Mouse (Mus musculus): ENCODE results near the gene Smim13. TPM values are rescaled to one million over a fixed set of nuclear protein-coding genes. Genes with fewer than 3 reads are reported as not detected.

Smim13 gene
- polyA plus RNA-seq, 1 experiment = 7.0 TPM

GRCm38 (mm10) chr13:41231389-41231983 lies 18.2 kb upstream of the Smim13 start:
- H3K4me1 ChIP-seq (ENCODE audit: control insufficient read depth, insufficient read depth, low read length) = no peaks in the 10 kb centered on the region; the same call in 1 of the 2 replicates
- H3K4me3 ChIP-seq (replicated peaks; ENCODE audit: control insufficient read depth, low read depth, low read length) = no peak overlapping the region
- no peak overlapping the region for H3K27ac ChIP-seq (ENCODE audit: control insufficient read depth, insufficient read depth, low read depth, low read length, poor library complexity)
- TF ChIP-seq CTCF (IDR thresholded peaks at IDR 0.05; ENCODE audit: control insufficient read depth, insufficient read depth, low read length) = no peak
- TF ChIP-seq POLR2A (IDR thresholded peaks at IDR 0.05; ENCODE audit: borderline replicate concordance, control insufficient read depth, low read depth, low read length) = no peak
- 88% methylated on average over 12 of the region's 12 CpGs for WGBS

GRCm38 (mm10) chr13:41232209-41232608 lies 17.4 kb upstream of the Smim13 start:
- WGBS = 88% methylated on average over 15 of the region's 15 CpGs
- Histone ChIP-seq H3K4me3 (replicated peaks; ENCODE audit: control insufficient read depth, low read depth, low read length) (no peak overlapping the region), H3K27ac (ENCODE audit: control insufficient read depth, insufficient read depth, low read depth, low read length, poor library complexity) (no peak overlapping the region), H3K4me1 (ENCODE audit: control insufficient read depth, insufficient read depth, low read length) (no peaks in the 10 kb centered on the region; the same call in 1 of the 2 replicates)
- TF ChIP-seq POLR2A (IDR thresholded peaks at IDR 0.05; ENCODE audit: borderline replicate concordance, control insufficient read depth, low read depth, low read length) (no peak), CTCF (IDR thresholded peaks at IDR 0.05; ENCODE audit: control insufficient read depth, insufficient read depth, low read length) (no peak)

- WGBS = 86% methylated on average over 7 of the region's 7 CpGs
- Histone ChIP-seq H3K4me1 (ENCODE audit: control insufficient read depth, insufficient read depth, low read length) (no peaks in the 10 kb centered on the region; the same call in 1 of the 2 replicates), H3K27ac (ENCODE audit: control insufficient read depth, insufficient read depth, low read depth, low read length, poor library complexity) (no peak overlapping the region), H3K4me3 (replicated peaks; ENCODE audit: control insufficient read depth, low read depth, low read length) (no peak overlapping the region)
- no peak for TF ChIP-seq CTCF (IDR thresholded peaks at IDR 0.05; ENCODE audit: control insufficient read depth, insufficient read depth, low read length)
- no peak for TF ChIP-seq POLR2A (IDR thresholded peaks at IDR 0.05; ENCODE audit: borderline replicate concordance, control insufficient read depth, low read depth, low read length)
Observed at GRCm38 (mm10) chr13:41233241-41233640, 16.4 kb upstream of the Smim13 start.

- H3K4me1 ChIP-seq (ENCODE audit: control insufficient read depth, insufficient read depth, low read length) = no peaks in the 10 kb centered on the region; the same call in 1 of the 2 replicates
- WGBS = 87% methylated on average over 6 of the region's 6 CpGs
- no peak for TF ChIP-seq POLR2A (IDR thresholded peaks at IDR 0.05; ENCODE audit: borderline replicate concordance, control insufficient read depth, low read depth, low read length)
- TF ChIP-seq CTCF (IDR thresholded peaks at IDR 0.05; ENCODE audit: control insufficient read depth, insufficient read depth, low read length) = no peak
- no peak overlapping the region for H3K4me3 ChIP-seq (replicated peaks; ENCODE audit: control insufficient read depth, low read depth, low read length)
- H3K27ac ChIP-seq (ENCODE audit: control insufficient read depth, insufficient read depth, low read depth, low read length, poor library complexity) = no peak overlapping the region
Observed at GRCm38 (mm10) chr13:41235181-41235580, 14.5 kb upstream of the Smim13 start.

- 39% methylated on average over 13 of the region's 13 CpGs for WGBS
- H3K4me1 ChIP-seq (ENCODE audit: control insufficient read depth, insufficient read depth, low read length) = no peaks in the 10 kb centered on the region
- no peak overlapping the region for H3K27ac ChIP-seq (ENCODE audit: control insufficient read depth, insufficient read depth, low read depth, low read length, poor library complexity)
- H3K4me3 ChIP-seq (replicated peaks; ENCODE audit: control insufficient read depth, low read depth, low read length) = no peak overlapping the region
- TF ChIP-seq CTCF (IDR thresholded peaks at IDR 0.05; ENCODE audit: control insufficient read depth, insufficient read depth, low read length) = no peak
- TF ChIP-seq POLR2A (IDR thresholded peaks at IDR 0.05; ENCODE audit: borderline replicate concordance, control insufficient read depth, low read depth, low read length) = no peak
Observed at GRCm38 (mm10) chr13:41235845-41236741, 13.6 kb upstream of the Smim13 start.

- Histone ChIP-seq H3K27ac (ENCODE audit: control insufficient read depth, insufficient read depth, low read depth, low read length, poor library complexity) (no peak overlapping the region), H3K4me1 (ENCODE audit: control insufficient read depth, insufficient read depth, low read length) (no peaks in the 10 kb centered on the region), H3K4me3 (replicated peaks; ENCODE audit: control insufficient read depth, low read depth, low read length) (no peak overlapping the region)
- 76% methylated on average over 10 of the region's 10 CpGs for WGBS
- TF ChIP-seq POLR2A (IDR thresholded peaks at IDR 0.05; ENCODE audit: borderline replicate concordance, control insufficient read depth, low read depth, low read length) (no peak), CTCF (IDR thresholded peaks at IDR 0.05; ENCODE audit: control insufficient read depth, insufficient read depth, low read length) (no peak)
Observed at GRCm38 (mm10) chr13:41238035-41238804, 11.4 kb upstream of the Smim13 start.

GRCm38 (mm10) chr13:41238805-41239130 lies 10.9 kb upstream of the Smim13 start:
- no peaks in the 10 kb centered on the region for H3K4me1 ChIP-seq (ENCODE audit: control insufficient read depth, insufficient read depth, low read length)
- TF ChIP-seq POLR2A (IDR thresholded peaks at IDR 0.05; ENCODE audit: borderline replicate concordance, control insufficient read depth, low read depth, low read length) = no peak
- TF ChIP-seq CTCF (IDR thresholded peaks at IDR 0.05; ENCODE audit: control insufficient read depth, insufficient read depth, low read length) = no peak
- H3K27ac ChIP-seq (ENCODE audit: control insufficient read depth, insufficient read depth, low read depth, low read length, poor library complexity) = no peak overlapping the region
- no peak overlapping the region for H3K4me3 ChIP-seq (replicated peaks; ENCODE audit: control insufficient read depth, low read depth, low read length)
- under 1% methylated on average over 5 of the region's 5 CpGs for WGBS

GRCm38 (mm10) chr13:41241557-41241956 lies 8.1 kb upstream of the Smim13 start:
- no peak overlapping the region for H3K27ac ChIP-seq (ENCODE audit: control insufficient read depth, insufficient read depth, low read depth, low read length, poor library complexity)
- H3K4me3 ChIP-seq (replicated peaks; ENCODE audit: control insufficient read depth, low read depth, low read length) = no peak overlapping the region
- WGBS = 6% methylated on average over 2 of the region's 2 CpGs
- H3K4me1 ChIP-seq (ENCODE audit: control insufficient read depth, insufficient read depth, low read length) = no peaks in the 10 kb centered on the region
- TF ChIP-seq POLR2A (IDR thresholded peaks at IDR 0.05; ENCODE audit: borderline replicate concordance, control insufficient read depth, low read depth, low read length) (no peak), CTCF (IDR thresholded peaks at IDR 0.05; ENCODE audit: control insufficient read depth, insufficient read depth, low read length) (no peak)

All from bone marrow, adult 2 months (tissue).